Mouse (Mus musculus) spleen, adult 2 months (tissue): ENCODE data around the gene Iqgap2. TPM values are rescaled to one million over a fixed set of nuclear protein-coding genes. Genes with fewer than 3 reads are reported as not detected.

ENCODE experiments used
- DNase-seq, 2 experiments: peaks; one replicate each; pipeline versions ENCODE4 v3.0.0 to v3.0.0-alpha.2; 2012 to 2021; ENCODE audit warnings: low spot score in 2 of 2, low read depth in 1 of 2
- H3K27ac ChIP-seq: fragments of 200-500 bp; 2 replicates; pipeline ENCODE4 v1.5.1; 2012; ENCODE audit warnings: low read length, inconsistent platforms; ENCODE audit not compliant: insufficient read depth
- H3K27me3 ChIP-seq: fragments of 200-500 bp; 2 replicates; pipeline ENCODE4 v1.6.1; 2012; ENCODE audit warnings: mild to moderate bottlenecking, moderate library complexity, low read length, inconsistent platforms; ENCODE audit not compliant: control insufficient read depth, insufficient read depth
- H3K36me3 ChIP-seq: fragments of 200-500 bp; 2 replicates; pipeline ENCODE4 v1.6.1; 2012; ENCODE audit warnings: mild to moderate bottlenecking, low read length, inconsistent platforms; ENCODE audit not compliant: control insufficient read depth, insufficient read depth
- H3K4me1 ChIP-seq: fragments of 200-500 bp; 2 replicates; pipeline ENCODE4 v1.6.1; 2011; ENCODE audit warnings: inconsistent platforms; ENCODE audit not compliant: control insufficient read depth, insufficient read depth, insufficient read length
- H3K4me3 ChIP-seq: fragments of 200-500 bp; 2 replicates; pipeline ENCODE4 v1.5.1; 2011; ENCODE audit warnings: mild to moderate bottlenecking, inconsistent platforms; ENCODE audit not compliant: insufficient read depth, insufficient read length; ENCODE audit errors: extremely low read depth
- CTCF ChIP-seq: fragments of 200-500 bp; IDR thresholded peaks from 2 replicates; pipeline ENCODE4 v1.5.1; 2011; ENCODE audit warnings: mild to moderate bottlenecking, inconsistent platforms; ENCODE audit not compliant: insufficient read depth, insufficient read length, insufficient replicate concordance; ENCODE audit errors: extremely low read depth
- POLR2A ChIP-seq: fragments of 200-500 bp; IDR thresholded peaks from 2 replicates; pipeline ENCODE4 v1.6.1; 2011; ENCODE audit warnings: low read depth, low read length, inconsistent platforms
- WGBS: fragments of 180-500 bp; shearing (Covaris S2); methylation state at CpG from one replicate; pipeline ENCODE4 v1.1.7; 2018; 5-methylcytosine and 5-hydroxymethylcytosine counted together
- polyA plus RNA-seq: library from polyadenylated mRNA; depleted of rRNA; stranded (reverse); fragments of >200 nt; gene quantifications from 2 replicates; pipeline ENCODE4 v1.2.3, GENCODE M21; 2012; rRNA removed

Gene Iqgap2
- 2.1 and 2.3 TPM in 2 replicates for polyA plus RNA-seq

DNA sequence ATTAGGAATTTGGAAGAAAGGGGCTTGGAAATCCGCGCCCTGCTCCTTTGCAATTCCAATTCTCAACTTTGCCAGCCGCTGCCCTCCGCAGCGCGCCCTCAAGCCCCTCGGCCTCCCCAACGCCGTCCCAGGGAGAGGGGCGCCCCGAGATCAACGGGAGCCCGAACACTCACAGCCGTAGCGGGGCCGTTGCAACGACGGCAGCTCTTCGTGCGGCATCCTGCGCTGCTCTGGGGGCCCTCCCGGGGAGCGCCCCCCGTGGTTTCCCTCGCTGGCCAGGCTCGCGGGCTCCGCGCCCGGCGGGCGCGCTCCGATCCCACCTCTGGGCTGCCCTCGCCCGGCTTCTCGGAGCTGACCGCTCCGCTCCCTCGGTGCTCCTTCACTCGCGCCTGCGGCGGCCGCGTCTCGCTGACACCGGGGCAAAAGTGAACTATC lies at the start of gene Iqgap2:
Gene Iqgap2 (minus strand): TSS at position 432 of the 435 bp plus-strand sequence.
- Histone ChIP-seq H3K27ac (peak within 1 kb of the TSS; percentile 90), H3K4me3 (peak within 1 kb of the TSS; percentile 80), H3K4me1 (no peaks in the 10 kb centered on the region; the same call in none of the 2 replicates), H3K27me3 (no peaks in the 10 kb centered on the region), H3K36me3 (no peaks in the 10 kb centered on the region)
- no peak for TF ChIP-seq CTCF
- TF ChIP-seq POLR2A, result no peak
- 0% methylated on average over 44 of the region's 48 CpGs for WGBS
- DNase-seq, result no peak

DNA sequence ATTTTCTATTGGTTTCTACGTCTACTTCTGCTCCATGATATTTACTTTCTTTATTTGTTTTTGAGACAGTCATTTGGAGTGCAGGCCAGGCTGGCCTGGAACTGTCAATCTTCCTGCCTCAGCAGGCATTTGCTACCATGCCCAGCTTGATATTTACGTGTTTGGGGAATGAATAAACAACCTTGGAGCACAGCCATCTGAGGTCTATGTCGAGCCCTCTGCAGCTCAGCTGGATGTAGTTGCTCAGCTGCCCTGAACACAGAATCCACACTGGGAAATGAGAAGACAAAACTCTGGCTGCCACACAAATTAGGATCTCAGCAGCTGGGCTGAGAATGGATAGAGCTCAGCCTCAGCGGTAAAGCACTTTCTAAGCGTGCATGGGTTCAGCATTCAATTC lies 49.1 kb upstream of the Iqgap2 start:
- Histone ChIP-seq H3K27ac (no peak overlapping the region), H3K27me3 (no peaks in the 10 kb centered on the region), H3K4me1 (0 out of 2 replicates have a peak, but pooled peaks cover 3% of the 10 kb centered on the region), H3K36me3 (no peaks in the 10 kb centered on the region), H3K4me3 (no peak overlapping the region)
- DNase-seq, result no peak
- no peak for TF ChIP-seq CTCF
- TF ChIP-seq POLR2A, result no peak
- 86% methylated on average over 5 of the region's 5 CpGs for WGBS

DNA sequence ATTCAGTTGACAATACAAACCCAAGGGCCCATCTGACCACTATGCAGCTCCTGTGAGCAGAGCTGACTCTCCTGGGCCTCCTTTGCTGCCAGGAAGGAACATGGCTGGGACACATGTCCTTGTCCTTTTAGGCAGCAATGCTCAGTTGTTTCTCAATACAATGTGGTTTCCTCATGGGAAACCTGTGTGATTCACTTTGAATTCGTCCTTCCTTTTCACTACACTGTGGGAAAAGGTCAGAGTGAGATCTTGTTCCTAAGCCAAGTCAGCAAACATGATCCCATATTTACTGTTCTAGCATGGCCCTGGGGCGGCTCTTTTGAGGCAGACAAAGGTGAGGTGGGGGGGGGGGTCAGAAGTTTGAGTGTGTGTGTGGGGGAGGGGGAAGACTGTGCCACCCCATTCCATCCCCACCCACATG lies 32.5 kb upstream of the Iqgap2 start:
- DNase-seq, result no peak
- H3K27me3 ChIP-seq, result no peaks in the 10 kb centered on the region
- 76% methylated on average over 2 of the region's 2 CpGs for WGBS
- H3K4me3 ChIP-seq, result no peak overlapping the region
- H3K36me3 ChIP-seq, result no peaks in the 10 kb centered on the region
- no peaks in the 10 kb centered on the region for H3K4me1 ChIP-seq
- TF ChIP-seq CTCF, result no peak
- no peak for TF ChIP-seq POLR2A
- H3K27ac ChIP-seq, result no peak overlapping the region

DNA sequence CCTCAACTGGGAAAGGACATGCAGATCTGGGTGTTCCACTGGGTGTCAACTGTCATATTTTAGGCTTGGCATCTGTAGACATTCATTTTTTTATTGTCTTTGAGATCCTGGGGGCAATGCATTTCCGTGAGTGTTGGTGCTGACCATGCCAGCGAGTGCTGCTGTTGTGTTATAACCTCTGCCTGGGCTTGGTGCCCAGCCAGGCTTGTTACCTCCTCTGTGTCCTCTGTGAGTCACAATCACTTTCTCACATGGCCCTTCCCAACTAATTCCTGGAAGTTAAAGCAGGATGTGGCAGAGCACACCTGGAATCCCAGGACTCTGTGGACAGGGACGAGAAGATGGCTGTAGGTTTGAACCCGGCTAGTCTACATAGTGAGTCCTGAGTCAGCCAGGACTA lies 30.9 kb upstream of the Iqgap2 start:
- Histone ChIP-seq H3K27me3 (no peaks in the 10 kb centered on the region), H3K36me3 (no peaks in the 10 kb centered on the region), H3K27ac (no peak overlapping the region), H3K4me3 (no peak overlapping the region), H3K4me1 (no peaks in the 10 kb centered on the region)
- no peak for DNase-seq
- 91% methylated on average over 4 of the region's 4 CpGs for WGBS
- TF ChIP-seq CTCF, result no peak

DNA sequence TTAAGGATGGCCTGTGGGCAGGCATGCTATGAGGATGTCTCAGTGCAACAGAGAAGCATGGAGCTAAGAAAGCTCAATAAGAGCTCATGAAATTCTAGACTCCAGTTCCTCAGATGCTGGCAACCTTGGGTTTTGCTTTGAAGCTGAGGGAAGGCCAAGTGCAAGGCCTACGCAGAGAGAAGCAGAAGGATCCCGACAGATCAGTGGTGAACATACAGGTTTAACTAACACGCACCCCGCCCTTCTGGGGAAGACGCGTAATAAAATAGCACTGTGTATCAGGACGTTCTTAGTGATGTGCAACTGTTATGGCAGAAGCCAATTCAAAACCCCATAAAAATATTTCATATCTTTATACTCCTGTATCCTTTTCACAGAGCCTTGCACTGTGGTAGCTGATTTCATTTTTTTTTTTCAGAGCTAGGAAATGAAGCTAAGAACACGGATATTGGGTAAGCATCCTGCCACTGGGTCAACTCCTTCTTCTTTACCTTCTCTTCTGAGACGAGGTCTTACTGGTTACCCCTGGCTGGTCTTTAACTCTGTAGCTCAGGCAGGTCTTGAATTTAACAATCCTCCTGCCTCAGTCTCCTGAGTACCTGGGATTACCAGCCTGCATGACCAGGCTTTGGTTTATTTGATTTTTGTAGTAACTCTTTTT lies 27.0 kb upstream of the Iqgap2 start:
- H3K36me3 ChIP-seq, result no peaks in the 10 kb centered on the region
- H3K4me3 ChIP-seq, result no peak overlapping the region
- H3K27me3 ChIP-seq, result no peaks in the 10 kb centered on the region
- H3K27ac ChIP-seq, result no peak overlapping the region
- H3K4me1 ChIP-seq, result no peaks in the 10 kb centered on the region
- no peak for DNase-seq
- no peak for TF ChIP-seq POLR2A
- 91% methylated on average over 9 of the region's 9 CpGs for WGBS

DNA sequence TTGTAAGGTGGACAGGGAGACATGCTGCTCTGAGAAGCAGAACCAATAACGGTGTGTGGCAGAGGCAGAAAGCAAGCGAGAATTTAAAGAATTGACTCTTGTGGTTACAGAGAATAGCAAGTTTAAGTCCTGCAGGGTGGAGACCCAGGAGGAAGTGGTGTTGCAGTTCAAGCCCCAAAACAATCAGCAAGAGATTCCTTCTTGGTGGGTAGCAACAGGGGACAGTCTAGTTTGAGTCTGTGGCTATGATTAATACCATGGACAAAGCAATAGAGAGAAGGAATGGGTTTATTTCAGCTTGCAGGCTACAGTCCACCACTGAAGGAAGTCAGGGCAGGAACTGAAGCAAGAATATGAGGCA lies 21.3 kb upstream of the Iqgap2 start:
- no peaks in the 10 kb centered on the region; the same call in 1 of the 2 replicates for H3K4me1 ChIP-seq
- DNase-seq, result no peak
- no peaks in the 10 kb centered on the region for H3K27me3 ChIP-seq
- no peak overlapping the region for H3K4me3 ChIP-seq
- TF ChIP-seq CTCF, result no peak
- no peak for TF ChIP-seq POLR2A
- 21% methylated on average over 2 of the region's 2 CpGs for WGBS
- H3K36me3 ChIP-seq, result no peaks in the 10 kb centered on the region
- no peak overlapping the region for H3K27ac ChIP-seq

DNA sequence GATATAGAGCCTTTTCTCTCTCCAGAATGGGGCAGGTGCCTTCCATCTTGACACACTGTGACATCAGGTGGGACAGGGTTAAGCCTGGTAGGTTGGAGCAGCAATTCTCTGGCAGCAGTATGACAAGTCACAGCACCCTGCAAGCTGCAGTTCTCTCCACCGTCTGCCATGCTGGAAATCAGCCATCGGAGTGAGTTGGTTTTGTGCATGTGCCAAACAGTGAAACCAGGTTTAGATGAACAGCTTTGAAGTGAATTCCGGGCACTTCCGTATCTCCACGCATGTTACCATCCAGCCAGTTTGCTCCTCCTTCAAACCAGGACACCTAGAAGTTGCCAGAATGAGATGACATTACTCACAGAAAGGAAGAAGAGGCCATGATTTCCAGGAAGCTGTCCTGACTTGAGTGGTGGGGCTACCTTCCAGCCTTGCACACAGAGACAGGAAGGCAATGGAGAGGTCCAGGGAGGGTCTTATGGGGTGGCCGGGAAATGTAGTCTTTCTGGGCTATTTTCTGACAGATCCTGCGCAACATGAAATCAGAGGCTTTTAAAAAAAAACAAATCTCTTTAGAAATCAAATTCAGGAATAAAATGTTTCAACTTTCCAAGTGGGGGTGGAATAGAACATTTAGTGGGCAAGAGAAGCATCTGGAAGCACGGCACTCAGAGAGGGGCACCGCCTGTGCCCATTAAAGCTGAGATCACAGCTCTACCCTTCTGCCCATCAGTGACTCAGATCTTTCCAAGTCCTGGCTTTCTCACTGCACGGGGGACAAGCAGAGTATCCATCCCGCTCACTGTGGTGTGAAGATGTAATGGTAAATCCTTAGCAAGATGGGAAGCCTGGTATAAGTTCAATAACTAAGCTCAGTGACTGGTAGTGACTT lies 20.7 kb upstream of the Iqgap2 start:
- Histone ChIP-seq H3K4me3 (no peak overlapping the region), H3K27ac (no peak overlapping the region), H3K36me3 (no peaks in the 10 kb centered on the region), H3K27me3 (no peaks in the 10 kb centered on the region), H3K4me1 (no peaks in the 10 kb centered on the region; the same call in 1 of the 2 replicates)
- 77% methylated on average over 11 of the region's 11 CpGs for WGBS
- no peak for TF ChIP-seq POLR2A
- no peak for TF ChIP-seq CTCF
- DNase-seq, result no peak
